Mouse (Mus musculus): Measurements from ENCODE around the gene Elk3.

The Elk3 gene

DNA sequence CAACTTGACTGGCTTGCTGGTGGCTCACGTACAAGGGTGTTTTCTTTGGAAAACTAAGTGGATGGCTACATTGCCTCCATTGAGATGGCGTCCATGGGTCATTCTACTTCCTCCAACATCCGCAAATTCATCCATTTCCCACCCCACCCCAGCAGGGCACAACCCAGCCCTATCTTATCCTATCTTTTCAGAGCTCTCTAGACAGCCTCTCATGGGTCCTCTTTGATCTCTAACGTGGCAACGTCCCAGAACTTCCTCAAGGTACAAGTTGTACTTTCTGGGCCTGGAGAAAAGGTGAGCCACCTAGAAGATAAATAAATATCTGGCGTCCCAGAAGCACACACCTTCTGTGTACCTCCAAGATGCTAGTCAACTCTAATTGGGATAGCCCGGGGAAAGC, 17.3 kb downstream of the Elk3 start:
- no peak for DNase-seq (ENCODE audit: low spot score)

DNA sequence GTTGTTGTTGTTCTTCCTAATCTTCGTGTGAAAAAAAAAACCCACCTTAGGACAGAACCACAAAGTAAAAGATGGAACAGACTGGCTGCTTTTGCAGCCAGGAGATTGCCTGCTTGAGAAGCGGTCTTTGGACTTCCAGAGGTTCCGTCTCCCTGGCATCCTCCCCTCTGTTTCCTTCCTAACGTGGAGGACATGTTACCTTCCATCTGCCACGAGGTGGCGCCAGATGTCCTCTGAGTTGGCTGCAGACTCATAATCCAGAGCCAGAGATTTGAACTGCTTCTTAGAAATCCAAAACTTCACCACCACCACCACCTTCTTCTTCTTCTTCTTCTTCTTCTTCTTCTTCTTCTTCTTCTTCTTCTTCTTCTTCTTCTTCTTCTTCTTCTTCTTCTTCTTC, 19.1 kb downstream of the Elk3 start:
- DNase-seq (ENCODE audit: low spot score) = peak; percentile 66

DNA sequence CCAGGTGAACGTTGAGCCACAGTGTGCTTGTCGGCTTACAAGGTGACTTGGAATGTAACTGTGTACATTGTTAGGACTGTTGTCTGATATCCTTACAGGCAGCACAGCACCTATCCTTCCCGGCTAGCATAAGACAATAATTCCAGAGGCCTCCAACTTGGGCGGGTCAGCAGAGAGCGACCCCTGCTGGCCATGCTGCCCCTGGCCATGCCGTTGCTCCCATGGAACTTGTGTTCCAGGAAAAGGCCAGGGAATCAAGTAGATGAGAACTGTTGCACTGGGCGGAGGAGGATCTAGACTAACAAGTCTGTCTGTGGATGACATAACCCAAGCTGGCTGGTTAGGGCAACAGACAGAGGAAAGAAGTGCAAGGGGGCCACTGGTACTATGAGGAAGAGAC, 19.6 kb downstream of the Elk3 start:
- peak; percentile 17 for DNase-seq (ENCODE audit: low spot score)

DNA sequence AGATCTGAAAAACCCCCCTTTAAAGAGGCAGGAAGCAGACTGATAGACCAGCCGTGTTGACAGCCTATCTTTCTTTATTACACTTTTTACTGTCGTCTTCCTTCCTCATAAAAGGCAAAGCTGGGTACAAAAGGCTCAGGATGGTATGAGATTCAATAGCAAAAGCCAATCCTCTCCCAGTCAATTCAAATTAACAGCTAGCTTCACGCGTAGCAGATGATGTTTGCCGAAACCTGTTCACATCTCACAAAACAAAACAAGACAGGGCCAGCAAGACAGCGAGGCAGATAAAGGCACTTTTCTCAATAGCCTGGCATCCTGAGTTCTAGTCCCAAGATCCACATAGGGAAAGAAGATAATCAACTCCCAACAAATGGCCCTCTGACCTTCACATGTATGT, 21.5 kb downstream of the Elk3 start:
- no peak for DNase-seq (ENCODE audit: low spot score)

DNA sequence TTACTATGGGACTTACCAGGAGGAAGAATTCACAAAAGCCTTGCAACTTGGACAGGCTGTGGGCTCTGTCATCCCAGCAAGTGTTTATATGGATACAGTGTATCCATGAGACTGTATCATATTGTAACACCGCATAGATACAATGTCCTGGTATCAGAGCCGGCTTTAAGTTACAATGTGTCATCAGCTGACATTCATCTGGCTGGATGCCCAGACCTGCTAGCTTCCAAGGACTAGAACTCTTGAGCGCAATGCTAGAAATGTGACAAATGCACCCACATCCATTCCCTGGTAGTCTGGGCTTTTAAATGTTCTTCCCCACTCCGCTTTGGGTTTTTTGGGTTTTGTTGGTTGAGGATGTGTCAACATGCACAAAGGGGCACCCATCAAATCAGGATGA, 22.6 kb downstream of the Elk3 start:
- no peak for DNase-seq (ENCODE audit: low spot score)

DNA sequence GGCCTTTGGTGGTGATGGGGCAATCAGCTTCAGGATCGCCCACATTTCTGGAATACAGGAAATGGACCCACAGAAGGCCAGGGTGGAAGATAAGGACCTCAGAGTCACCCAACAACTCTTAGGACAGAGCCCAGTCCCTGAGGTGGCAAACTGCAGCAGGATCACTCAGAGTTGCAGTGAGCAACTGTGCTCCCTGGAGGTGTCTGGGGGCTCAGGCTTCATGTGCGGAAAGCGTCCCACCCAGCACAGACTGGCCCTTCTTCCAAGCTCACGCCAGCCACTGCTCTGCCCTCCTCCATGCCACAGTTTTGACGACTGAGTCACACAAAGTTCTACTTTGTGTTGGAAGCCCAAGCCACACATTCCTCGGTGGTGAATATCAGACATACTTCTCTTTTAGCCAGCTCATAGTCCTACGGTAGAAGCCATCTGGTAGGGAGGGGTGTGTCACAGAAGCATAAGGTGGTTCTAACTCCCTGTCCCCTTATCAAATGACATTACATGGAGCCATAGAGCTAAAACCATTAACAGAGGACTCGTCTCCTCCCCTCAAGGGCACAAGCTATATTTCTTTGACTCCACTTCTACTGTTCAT, 23.3 kb downstream of the Elk3 start:
- no peak for DNase-seq (ENCODE audit: low spot score)

DNA sequence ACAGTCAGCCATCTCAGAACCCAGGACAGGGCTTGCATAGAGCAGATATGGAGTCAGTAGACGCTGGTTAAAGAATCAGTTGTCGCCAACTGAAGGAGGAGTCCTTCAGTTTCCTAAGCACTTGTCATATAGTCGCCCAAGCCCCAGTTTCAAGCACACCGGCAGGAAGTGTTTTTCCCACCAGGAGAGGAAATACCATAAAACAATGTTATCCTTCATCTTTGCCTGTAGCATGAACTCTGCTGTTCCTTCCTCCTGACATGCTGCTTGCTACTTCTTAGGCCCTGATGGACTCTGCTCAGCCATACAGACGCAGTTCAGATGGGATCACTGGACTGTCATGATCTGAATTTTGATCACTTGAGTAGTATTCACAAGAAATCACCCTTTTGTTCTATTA, 25.4 kb downstream of the Elk3 start:
- DNase-seq (ENCODE audit: low spot score) = no peak

DNA sequence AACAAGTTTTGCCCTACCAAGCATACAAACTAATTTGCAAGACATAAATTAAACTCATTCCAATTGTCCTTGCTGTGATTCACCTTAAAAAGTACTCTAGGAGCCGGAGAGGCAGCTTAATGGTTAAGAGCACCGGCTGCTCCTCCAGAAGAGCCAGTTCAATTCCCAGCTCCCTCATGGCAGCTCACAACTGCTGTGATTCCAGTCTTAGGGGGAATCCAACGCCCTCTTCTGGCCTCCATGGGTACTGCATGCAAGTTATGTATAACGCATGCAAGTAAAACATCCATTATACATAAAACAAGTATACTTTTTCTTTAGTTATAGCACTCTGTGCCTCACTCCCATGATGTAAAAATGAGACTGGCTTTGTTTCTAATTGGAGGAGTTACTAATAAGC, 27.7 kb downstream of the Elk3 start:
- peak; percentile 11 for DNase-seq (ENCODE audit: low spot score)

DNA sequence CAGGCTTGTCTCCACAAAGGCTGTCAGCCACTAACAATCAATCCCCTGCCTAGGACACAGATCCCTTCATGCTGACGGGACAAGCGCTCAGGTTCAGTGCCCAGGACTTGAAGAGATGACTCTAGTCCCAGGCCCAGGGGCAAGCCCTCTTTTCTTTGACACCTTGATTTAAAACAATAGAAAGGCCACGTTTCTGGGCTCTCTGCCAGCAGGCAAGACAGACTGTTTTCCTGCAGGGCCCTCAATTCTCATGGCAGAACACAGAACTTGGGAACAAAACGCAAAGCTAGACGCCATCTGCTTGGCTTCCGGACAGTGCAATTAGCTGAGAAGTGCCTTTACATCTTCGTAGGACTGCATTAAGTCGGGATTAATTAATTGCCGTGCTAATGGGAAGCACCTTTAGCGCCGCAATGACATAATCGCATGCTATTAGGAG, 28.4 kb downstream of the Elk3 start:
- no peak for DNase-seq (ENCODE audit: low spot score)

DNA sequence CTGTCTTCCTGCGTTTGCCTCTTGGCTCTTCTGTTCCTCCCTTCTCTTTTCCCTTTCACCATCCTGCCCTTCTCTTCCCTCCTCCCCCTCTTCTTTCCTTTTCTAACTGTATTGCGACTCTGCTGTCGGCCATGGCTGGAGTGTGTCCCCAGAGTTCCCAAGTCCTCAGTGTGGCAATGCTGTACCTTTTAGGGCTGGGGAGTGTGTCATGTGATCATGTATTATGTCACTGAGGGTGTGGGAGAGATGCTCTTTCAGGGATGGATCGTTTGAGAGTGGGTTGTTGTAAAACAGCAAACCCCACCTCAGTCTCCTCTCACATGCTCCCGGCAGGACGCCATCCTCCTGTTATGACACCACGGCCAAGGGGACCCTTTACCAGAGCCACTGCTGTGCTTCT, 29.8 kb downstream of the Elk3 start:
- DNase-seq (ENCODE audit: low spot score) = no peak

DNA sequence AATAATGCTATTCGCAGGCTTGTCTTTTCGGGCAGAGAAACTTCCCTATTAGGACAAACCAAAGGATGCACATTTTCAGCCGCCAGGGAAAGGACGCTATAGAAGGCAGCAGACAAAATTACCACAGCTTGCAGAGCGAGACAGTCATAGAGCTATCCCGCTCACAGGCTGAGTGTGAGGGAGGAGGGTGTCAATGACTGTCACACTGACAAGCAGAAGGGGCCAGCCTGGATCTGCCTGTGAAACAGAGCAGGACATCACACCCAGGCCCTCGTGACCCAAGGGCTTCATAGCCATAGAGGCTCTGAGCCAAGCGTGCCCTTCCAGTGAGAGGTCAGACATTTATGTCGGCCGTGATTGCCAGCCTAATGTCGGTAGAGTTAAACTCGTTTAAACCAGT, 30.3 kb downstream of the Elk3 start:
- no peak for DNase-seq (ENCODE audit: low spot score)

DNA sequence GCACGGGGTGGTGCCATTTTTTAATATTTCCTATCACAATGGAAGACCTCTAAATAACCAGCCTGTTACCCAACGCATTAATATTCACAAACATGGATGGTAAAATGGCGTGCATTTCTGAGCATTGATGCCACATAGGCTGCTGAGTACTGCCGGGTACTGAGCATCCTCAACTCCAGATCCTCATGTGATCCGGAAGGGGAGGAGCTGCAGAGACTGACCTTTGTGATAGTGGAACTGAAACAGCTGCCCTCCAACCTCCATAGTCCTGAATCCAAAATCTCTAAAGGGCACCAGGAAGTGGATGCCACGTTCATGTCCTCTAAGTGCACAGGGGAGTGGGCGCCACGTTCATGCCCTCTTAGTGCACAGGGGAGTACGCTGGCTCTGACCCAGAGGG, 31.9 kb downstream of the Elk3 start:
- no peak for DNase-seq (ENCODE audit: low spot score)

DNA sequence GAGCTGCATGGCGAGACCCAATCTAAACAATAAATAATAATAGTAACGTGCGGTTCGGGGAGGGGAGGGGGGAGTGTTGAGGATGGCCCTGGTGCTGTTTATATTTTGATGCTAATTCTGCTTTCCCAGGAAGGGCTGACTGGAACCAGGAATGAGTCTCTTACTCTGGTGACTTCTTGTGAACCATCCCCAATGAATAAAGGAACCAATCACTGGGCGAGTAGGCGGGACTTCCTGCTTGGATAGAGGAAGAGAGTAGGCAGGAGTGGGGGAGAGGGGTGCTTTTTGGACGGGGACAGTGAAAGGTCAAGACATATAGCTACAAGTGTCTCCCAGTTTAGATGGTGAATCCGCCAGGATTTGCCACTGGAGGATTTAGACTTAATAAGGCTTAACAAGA, 32.6 kb downstream of the Elk3 start:
- DNase-seq (ENCODE audit: low spot score) = no peak

DNA sequence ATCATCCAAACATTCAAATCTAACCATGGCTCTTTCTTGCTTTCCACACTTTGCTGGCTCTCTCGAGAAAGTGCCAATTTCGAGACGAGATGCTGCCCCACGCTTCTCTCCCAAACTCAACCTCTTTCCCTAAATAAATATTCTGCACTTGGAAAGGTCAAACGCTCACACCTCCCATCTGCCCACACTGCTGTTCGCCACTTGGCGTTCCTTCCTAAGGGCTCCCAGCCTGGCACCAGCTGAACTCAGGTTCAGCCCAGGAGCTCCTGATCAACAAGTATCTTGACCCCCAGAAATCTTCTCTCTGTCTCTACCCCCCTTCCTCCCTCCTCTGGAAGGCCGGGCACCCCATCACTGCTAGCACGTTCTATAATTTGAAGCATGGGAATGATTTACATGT, 34.1 kb downstream of the Elk3 start:
- no peak for DNase-seq (ENCODE audit: low spot score)

DNA sequence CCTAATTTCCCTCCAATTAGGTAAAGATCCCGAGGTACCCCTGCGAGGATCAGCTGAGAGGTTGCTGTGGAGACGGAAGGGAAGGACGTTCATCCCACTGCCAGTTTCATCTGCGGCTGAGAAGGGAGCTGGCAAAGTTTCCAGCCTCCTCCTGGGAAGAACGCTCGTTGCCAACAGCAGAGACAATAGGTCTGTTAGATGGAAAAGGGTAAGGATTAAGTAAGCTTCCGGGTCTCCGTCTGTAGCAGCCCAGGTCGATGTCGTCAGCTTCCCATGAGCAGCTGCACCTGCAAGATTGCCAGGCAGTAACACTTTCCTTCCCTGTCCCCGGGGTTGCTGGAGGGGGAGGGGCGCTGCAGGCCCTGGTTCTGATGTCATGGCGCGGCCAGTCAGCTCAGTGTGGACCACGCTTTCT, 34.6 kb downstream of the Elk3 start:
- DNase-seq (ENCODE audit: low spot score) = no peak

DNA sequence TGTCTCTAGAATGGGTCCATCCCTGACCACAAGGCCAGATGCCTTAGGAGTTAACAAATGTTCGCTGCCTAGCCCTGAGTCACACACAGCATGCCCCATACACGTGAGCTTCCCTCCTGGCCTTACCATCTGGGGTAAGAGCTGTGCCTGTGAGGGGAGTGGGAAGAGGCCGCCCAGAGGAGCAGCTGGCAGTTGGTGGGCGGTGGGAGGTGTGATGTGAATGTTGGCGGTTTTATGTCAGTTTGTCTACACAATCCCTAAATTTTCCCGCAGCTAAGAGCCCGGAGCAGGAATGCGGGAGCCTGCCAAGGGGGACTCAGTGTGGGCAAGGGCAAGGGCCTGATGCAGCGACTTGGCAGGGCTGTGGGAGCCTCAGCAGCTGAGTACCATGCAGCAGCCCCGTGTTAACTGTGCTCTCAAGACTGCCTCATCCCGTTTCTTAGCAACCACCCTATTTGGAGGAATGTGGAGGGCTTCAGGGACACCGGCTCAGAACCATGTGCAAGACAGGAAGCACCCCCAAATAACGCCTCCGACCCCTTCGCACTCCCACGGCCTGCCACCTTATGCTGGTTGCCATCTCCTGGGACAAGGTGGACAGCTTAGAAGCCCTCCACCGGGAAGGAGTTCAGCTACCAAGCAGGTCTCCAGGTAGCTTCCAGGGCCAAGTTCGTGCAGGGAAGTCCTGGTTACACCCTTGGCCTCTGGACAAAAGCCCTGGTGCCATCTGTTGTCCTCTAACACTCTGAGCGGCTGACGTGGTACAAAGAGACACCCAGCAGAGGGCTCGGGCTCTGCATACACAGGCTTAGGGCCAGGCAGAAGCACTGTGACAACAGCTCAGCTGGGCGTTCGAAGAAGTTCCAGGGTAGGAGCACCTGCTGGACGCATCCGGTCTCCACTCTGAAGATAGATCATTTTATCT, 35.5 kb downstream of the Elk3 start:
- no peak for DNase-seq (ENCODE audit: low spot score)

DNA sequence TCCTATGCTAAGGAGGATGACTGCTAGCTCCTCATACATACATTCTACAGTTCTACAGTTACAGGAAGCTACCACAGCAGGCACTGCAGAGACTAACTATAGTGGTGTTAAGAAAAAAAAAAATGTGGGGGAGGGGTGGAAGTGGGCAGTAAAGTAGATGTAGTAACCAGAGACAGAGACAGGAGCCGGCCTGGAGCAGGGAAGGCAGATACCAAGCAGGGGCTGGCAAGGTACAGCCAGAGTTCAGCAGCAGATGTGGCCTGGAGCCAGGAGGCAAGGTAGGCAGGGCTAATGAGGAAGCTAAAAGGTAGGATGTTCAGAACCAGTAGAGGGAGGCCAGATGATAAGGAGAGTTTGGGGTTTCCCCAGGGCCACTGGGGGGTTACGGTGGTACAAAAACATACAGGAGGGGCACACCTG, 36.6 kb downstream of the Elk3 start:
- no peak for DNase-seq (ENCODE audit: low spot score)

DNA sequence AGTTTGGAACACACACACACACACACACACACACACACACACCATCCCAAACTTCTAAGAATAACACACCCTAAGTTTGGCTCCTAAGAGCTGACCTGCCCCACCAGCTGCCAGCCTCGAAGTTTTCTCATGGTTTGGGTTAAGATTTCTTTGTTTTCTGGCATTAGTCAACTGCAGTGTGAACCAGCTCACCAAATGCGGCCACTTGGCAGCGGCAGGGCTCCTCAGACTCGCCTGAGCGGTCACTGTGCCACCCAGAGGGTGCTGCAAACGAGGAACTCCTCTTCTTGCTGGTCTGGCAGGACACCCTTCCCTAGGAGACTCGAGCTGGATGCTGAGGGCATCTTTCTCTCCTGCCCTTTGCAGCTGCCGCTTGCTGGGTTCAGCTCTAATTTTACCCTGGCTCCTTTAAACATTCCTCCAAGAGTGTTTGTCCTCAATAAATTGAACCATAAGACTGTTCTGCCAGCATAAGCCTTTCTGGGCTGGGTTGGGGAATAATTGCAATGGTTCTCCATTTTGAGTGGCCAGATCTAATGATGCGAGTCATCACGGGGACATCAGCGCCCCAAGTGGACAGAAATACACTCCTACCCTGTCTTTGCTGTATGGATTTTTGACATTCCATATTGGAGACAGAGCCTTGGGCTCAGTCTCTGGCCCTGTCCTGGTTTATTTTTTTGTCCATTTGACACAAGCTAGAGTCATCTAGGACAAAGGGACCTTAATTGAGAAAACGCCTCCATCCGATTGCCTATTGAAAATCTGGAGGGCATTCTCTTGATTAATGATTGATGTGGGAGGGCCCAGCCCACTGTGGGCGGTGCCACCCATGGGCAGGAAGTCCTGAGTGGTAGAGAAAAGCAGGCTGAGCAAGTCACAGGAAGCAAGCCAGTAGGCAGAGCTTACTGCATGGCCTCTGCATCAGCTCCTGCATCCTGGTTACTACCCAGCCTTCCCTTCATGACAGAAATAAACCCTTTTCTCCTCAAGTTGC, 37.7 kb downstream of the Elk3 start:
- no peak for DNase-seq (ENCODE audit: low spot score)

DNA sequence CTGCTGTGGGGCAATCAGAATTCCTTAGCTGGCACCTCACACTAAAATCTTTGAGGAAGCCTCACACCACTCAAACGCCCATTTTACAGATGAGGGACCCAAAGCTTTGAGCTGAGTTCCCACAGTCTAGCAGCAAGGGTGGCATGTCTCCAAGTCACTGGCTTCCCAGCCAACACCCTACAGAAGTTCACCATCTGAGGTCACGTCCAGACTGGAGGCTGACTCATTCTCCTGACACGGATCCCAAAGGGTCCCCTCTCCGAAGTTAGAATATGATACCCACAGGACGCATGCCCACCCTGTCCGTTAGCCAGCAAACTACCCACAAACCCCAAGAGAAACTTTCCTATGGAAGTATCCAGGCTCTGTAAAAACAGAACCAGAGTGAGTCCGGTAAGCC, 39.1 kb downstream of the Elk3 start:
- no peak for DNase-seq (ENCODE audit: low spot score)

DNA sequence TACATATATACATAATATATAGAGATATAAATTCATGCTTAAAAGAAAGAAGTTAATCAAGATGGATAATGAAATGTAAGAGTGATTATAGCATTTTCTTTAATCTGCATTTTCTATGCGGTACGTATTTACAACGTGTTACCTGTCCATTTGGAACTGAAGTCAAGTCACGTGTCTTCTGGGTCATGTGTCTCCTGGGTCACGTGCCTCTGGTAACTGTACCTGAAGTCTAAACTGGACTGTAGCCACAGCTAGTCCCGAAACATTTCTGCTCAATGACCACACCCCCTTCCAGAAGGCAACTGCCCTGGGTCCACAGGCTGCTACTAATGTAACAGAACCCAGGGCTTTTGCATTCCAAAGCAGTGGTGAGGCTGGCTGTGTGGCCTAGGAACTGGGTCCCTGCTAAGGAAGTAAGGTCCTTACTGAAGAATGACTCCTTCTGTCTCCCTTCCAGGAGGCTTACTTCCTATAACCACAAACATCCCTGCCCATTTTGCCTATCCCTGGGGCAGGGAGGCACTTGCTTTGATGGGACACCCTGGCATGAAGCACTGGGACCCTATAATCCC, 40.0 kb downstream of the Elk3 start:
- DNase-seq (ENCODE audit: low spot score) = no peak

DNA sequence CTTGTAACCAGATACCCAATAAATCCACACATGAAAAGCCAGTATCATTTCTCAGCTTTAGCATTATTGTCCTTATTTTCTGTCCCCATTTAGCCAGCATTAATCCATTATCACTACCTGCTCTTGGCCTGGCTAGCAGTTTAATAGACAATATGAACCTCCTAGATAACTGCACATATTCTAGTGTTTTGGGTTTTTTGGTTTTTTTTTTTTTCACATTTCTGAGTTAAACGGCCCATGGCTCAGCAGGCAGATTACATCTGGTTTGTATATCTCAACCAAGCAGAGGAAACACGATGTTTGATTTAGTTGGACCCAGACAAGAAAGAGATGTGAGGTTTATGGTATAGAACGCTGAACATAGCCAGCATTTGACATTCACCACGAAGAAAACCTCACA, 41.2 kb downstream of the Elk3 start:
- DNase-seq (ENCODE audit: low spot score) = no peak

DNA sequence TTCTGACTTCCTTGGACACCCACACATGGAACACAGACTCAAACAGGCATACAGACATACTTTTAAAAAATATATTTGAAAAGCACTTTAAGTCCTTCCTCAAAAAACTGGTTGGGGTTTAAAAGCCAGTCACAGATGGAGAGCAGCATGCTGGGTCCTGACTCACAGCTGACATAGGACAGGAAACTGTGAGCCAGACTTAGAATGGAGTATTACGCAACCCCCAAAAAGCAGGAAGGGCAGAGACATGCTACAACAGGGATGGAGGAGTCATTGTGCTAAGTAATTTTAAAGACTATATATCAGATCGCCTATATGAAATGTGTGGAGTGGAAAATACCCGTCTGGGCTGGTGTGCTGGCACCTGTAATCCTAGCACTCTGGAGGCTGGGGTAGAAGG, 42.6 kb downstream of the Elk3 start:
- no peak for DNase-seq (ENCODE audit: low spot score)
